Mouse (Mus musculus): ENCODE measurements around the gene Anxa6. TPM values are rescaled to one million over a fixed set of nuclear protein-coding genes. Genes with fewer than 3 reads are reported as not detected.
A peak's percentile ranks its signal among the peaks of the same experiment; 100 is the strongest.

Anxa6 gene
- polyA plus RNA-seq, 1 experiment from 2014 or later = 340 TPM

- no peak overlapping the region for H3K4me3 ChIP-seq (ENCODE audit: low read length)
- no peak overlapping the region for H3K4me2 ChIP-seq (ENCODE audit: low read depth, low read length)
- peaks cover 60% of the 10 kb centered on the region for H3K36me3 ChIP-seq (ENCODE audit: control insufficient read depth, insufficient read depth)
- H3K9ac ChIP-seq (ENCODE audit: low read length) = no peak overlapping the region
- H3K27me3 ChIP-seq (ENCODE audit: control insufficient read depth, insufficient read depth, low read length) = no peaks in the 10 kb centered on the region
- no peak overlapping the region for H3K27ac ChIP-seq (ENCODE audit: low read length)
- H3K4me1 ChIP-seq (ENCODE audit: control insufficient read depth, insufficient read depth, low read length) = peaks cover 9% of the 10 kb centered on the region
- no peaks in the 10 kb centered on the region for H3K9me3 ChIP-seq (replicated peaks; ENCODE audit: control insufficient read depth, low read length)
- WGBS = 94% methylated on average over 4 of the region's 4 CpGs
- no peak for ATAC-seq (replicated peaks; ENCODE audit: extremely low read depth, insufficient read depth, low FRiP score)
Measured at GRCm38 (mm10) chr11:54981630-54982029, 51.6 kb downstream of the Anxa6 start.

DNA sequence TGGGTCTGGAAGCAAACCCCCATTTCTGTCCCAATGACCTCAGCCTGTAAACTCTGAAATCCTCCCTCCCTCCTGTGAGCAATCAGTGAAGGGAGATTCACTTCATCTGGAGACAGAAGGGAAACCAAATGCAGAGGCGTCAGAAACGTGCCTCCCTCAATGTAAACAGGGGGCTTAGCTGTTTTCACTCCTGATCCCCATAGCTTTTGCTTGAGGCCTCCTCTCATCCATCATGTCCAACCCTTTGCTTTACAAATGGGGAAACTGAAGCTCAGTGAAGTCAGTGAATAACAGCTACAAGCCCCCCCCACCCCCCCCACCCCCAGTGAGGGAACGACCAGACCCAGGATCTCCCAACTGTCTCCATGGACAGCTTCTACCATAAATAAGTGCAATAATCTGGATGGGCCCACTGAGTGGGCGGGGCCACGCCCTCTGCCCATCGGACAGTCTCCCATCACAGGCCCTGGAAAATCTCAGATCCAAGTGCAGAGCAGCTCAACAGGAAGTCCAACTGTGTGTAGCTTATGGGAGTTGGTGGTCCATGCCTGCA is 55.8 kb downstream of the Anxa6 start:
- H3K36me3 ChIP-seq (ENCODE audit: control insufficient read depth, insufficient read depth) = peaks cover 33% of the 10 kb centered on the region
- H3K4me1 ChIP-seq (ENCODE audit: control insufficient read depth, insufficient read depth, low read length) = peaks cover 25% of the 10 kb centered on the region
- no peak for ATAC-seq (replicated peaks; ENCODE audit: extremely low read depth, insufficient read depth, low FRiP score)
- no peaks in the 10 kb centered on the region for H3K9me3 ChIP-seq (replicated peaks; ENCODE audit: control insufficient read depth, low read length)
- H3K4me3 ChIP-seq (ENCODE audit: low read length) = no peak overlapping the region
- 54% methylated on average over 6 of the region's 6 CpGs for WGBS
- H3K27me3 ChIP-seq (ENCODE audit: control insufficient read depth, insufficient read depth, low read length) = no peaks in the 10 kb centered on the region
- no peak overlapping the region for H3K9ac ChIP-seq (ENCODE audit: low read length)
- no peak overlapping the region for H3K27ac ChIP-seq (ENCODE audit: low read length)
- no peak overlapping the region for H3K4me2 ChIP-seq (ENCODE audit: low read depth, low read length)

- no peaks in the 10 kb centered on the region for H3K9me3 ChIP-seq (replicated peaks; ENCODE audit: control insufficient read depth, low read length)
- H3K4me3 ChIP-seq (ENCODE audit: low read length) = no peak overlapping the region
- no peak overlapping the region for H3K4me2 ChIP-seq (ENCODE audit: low read depth, low read length)
- H3K4me1 ChIP-seq (ENCODE audit: control insufficient read depth, insufficient read depth, low read length) = peaks cover 25% of the 10 kb centered on the region
- no peaks in the 10 kb centered on the region for H3K27me3 ChIP-seq (ENCODE audit: control insufficient read depth, insufficient read depth, low read length)
- no peak for ATAC-seq (replicated peaks; ENCODE audit: extremely low read depth, insufficient read depth, low FRiP score)
- 95% methylated on average over 2 of the region's 2 CpGs for WGBS
- peaks cover 22% of the 10 kb centered on the region for H3K36me3 ChIP-seq (ENCODE audit: control insufficient read depth, insufficient read depth)
- H3K27ac ChIP-seq (ENCODE audit: low read length) = no peak overlapping the region
- no peak overlapping the region for H3K9ac ChIP-seq (ENCODE audit: low read length)
Measured at GRCm38 (mm10) chr11:54976351-54976750, 56.9 kb downstream of the Anxa6 start.

GRCm38 (mm10) chr11:54975756-54976155 is 57.5 kb downstream of the Anxa6 start:
- no peak for ATAC-seq (replicated peaks; ENCODE audit: extremely low read depth, insufficient read depth, low FRiP score)
- H3K9me3 ChIP-seq (replicated peaks; ENCODE audit: control insufficient read depth, low read length) = no peaks in the 10 kb centered on the region
- H3K4me3 ChIP-seq (ENCODE audit: low read length) = no peak overlapping the region
- WGBS = 78% methylated on average over 2 of the region's 2 CpGs
- H3K27ac ChIP-seq (ENCODE audit: low read length) = no peak overlapping the region
- H3K9ac ChIP-seq (ENCODE audit: low read length) = no peak overlapping the region
- H3K36me3 ChIP-seq (ENCODE audit: control insufficient read depth, insufficient read depth) = peaks cover 19% of the 10 kb centered on the region
- H3K4me2 ChIP-seq (ENCODE audit: low read depth, low read length) = no peak overlapping the region
- H3K27me3 ChIP-seq (ENCODE audit: control insufficient read depth, insufficient read depth, low read length) = no peaks in the 10 kb centered on the region
- peaks cover 25% of the 10 kb centered on the region for H3K4me1 ChIP-seq (ENCODE audit: control insufficient read depth, insufficient read depth, low read length)

- no peak overlapping the region for H3K4me2 ChIP-seq (ENCODE audit: low read depth, low read length)
- ATAC-seq (replicated peaks; ENCODE audit: extremely low read depth, insufficient read depth, low FRiP score) = no peak
- peaks cover 25% of the 10 kb centered on the region for H3K4me1 ChIP-seq (ENCODE audit: control insufficient read depth, insufficient read depth, low read length)
- H3K9ac ChIP-seq (ENCODE audit: low read length) = no peak overlapping the region
- no peaks in the 10 kb centered on the region for H3K9me3 ChIP-seq (replicated peaks; ENCODE audit: control insufficient read depth, low read length)
- no peak overlapping the region for H3K27ac ChIP-seq (ENCODE audit: low read length)
- H3K27me3 ChIP-seq (ENCODE audit: control insufficient read depth, insufficient read depth, low read length) = no peaks in the 10 kb centered on the region
- H3K4me3 ChIP-seq (ENCODE audit: low read length) = no peak overlapping the region
- 82% methylated on average over 5 of the region's 5 CpGs for WGBS
- H3K36me3 ChIP-seq (ENCODE audit: control insufficient read depth, insufficient read depth) = peaks cover 19% of the 10 kb centered on the region
Measured at GRCm38 (mm10) chr11:54975340-54975739, 57.9 kb downstream of the Anxa6 start.

DNA sequence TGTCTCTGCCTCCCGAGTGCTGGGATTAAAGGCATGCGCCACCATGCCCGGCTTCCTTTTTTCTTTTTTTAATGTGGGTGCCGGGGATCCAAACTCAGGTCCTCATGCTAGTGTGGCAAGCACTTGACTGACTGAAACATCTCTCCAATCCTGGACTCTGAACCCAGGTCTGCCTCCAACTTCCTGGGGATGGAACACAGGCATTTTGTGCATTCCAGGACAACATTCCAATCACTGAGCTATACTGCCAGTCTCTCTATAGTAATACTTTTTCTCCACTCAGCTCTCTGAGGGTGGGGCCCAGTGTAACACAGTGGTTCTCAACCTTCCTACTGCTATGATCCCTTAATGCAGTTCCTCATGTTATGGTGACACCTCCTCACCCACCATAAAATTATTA is 58.6 kb downstream of the Anxa6 start:
- H3K27ac ChIP-seq (ENCODE audit: low read length) = no peak overlapping the region

DNA sequence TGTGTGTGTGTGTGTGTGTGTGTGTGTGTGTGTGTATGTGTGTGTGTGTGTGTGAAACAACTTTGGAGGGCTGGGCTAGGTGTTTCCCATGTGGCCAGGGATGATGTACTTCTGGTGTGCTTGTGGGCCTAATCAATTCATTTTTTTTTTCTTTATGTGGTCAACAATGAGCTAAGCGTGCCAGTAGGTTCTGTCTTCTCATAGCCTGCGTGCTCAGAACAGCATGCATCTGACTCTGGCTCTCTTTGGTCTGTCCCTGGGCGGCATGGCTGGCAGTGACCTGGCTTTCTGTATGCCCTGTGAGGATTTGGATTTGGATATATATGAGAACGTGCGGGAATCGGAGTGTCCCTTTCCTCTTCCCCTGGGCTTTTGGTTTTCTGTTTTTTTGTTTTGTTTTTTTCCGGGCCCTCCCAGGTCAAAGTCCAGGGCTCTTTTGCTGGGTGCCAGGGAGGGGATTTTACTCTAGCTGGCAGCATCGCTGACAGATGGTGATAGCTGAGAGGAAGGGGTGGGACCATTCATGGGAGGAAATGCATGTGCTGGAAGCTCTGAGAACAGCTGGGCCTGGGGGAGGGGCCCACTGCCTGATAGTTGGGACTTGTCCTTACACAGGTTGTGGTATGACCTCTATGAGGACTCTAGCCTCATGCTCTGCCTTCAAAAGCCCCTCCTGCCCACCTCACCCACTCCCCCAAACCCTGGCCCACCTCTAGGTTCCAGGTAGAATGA is 59.6 kb downstream of the Anxa6 start:
- WGBS = 39% methylated on average over 8 of the region's 8 CpGs
- Histone ChIP-seq H3K27me3 (ENCODE audit: control insufficient read depth, insufficient read depth, low read length) (no peaks in the 10 kb centered on the region), H3K27ac (ENCODE audit: low read length) (peak overlapping the region; percentile 75), H3K9ac (ENCODE audit: low read length) (peak overlapping the region; percentile 9; the same call in 1 of the 2 replicates), H3K36me3 (ENCODE audit: control insufficient read depth, insufficient read depth) (peaks cover 8% of the 10 kb centered on the region), H3K9me3 (replicated peaks; ENCODE audit: control insufficient read depth, low read length) (peaks cover 3% of the 10 kb centered on the region; the same call in 1 of the 2 replicates), H3K4me1 (ENCODE audit: control insufficient read depth, insufficient read depth, low read length) (peaks cover 19% of the 10 kb centered on the region), H3K4me3 (ENCODE audit: low read length) (no peak overlapping the region), H3K4me2 (ENCODE audit: low read depth, low read length) (peak overlapping the region; percentile 12; the same call in 1 of the 2 replicates)
- ATAC-seq (replicated peaks; ENCODE audit: extremely low read depth, insufficient read depth, low FRiP score) = peak; percentile 88

More for the DNA sequence above, 58.6 kb downstream of the Anxa6 start:
- Histone ChIP-seq H3K9ac (ENCODE audit: low read length) (no peak overlapping the region), H3K9me3 (replicated peaks; ENCODE audit: control insufficient read depth, low read length) (no peaks in the 10 kb centered on the region), H3K4me2 (ENCODE audit: low read depth, low read length) (no peak overlapping the region), H3K4me3 (ENCODE audit: low read length) (no peak overlapping the region), H3K27me3 (ENCODE audit: control insufficient read depth, insufficient read depth, low read length) (no peaks in the 10 kb centered on the region), H3K4me1 (ENCODE audit: control insufficient read depth, insufficient read depth, low read length) (peaks cover 25% of the 10 kb centered on the region), H3K36me3 (ENCODE audit: control insufficient read depth, insufficient read depth) (peaks cover 14% of the 10 kb centered on the region)
- ATAC-seq (replicated peaks; ENCODE audit: extremely low read depth, insufficient read depth, low FRiP score) = no peak
- WGBS = 81% methylated on average over 4 of the region's 4 CpGs

DNA sequence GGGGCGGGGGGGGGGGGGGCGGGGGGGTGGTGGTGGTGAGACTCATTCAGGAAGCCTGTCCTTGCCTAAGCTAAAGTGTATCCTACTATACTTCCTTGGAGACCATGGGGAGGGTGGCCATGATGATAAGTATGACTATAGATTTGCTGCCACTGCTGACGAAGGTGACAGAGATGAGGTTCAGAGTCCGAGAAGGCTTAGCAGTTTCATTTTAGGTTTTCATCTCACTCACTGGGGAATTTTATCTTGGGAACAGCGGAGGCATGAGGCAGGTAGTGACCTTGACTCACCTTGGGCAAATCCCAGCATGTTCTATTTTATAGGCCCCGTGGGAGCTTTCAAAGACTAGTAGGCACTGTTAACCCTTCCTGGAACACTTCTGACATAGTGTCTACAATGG is 60.5 kb downstream of the Anxa6 start:
- peak overlapping the region; percentile 0; the same call in 1 of the 2 replicates for H3K27ac ChIP-seq (ENCODE audit: low read length)
- 55% methylated on average over 6 of the region's 6 CpGs for WGBS

DNA sequence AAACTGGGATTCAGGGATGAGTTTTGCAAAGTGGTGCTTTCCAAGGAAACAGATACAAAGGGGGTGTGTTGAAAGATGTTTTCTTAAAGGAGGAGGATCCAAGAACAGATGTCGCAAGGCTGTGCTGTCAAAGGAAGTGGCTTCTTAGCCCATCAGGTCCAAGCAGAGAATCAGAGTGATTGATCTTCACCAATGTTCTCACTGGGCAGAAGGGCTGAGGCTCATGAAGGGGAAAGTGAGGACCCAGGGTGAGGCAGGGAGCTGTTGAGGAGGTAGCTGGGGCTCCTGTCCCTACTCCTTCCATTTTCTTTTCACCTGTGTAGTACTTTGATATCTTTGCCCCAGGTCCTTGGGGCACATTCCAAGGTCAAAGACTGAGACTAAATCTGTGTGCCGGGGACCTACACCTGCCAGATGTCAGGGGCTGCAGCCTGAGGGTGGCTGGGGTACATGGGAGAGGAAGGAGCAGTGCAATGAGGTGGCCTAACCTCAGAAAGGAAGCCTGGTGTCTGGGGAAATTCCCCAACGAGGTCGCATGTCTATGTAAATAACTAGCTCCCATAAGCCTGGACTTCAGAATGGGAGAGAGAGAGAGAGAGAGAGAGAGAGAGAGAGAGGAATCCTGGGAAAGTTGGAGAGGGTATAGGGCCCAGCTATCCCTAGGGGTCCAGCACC is 61.1 kb downstream of the Anxa6 start:
- H3K36me3 ChIP-seq (ENCODE audit: control insufficient read depth, insufficient read depth) = no peaks in the 10 kb centered on the region
- H3K27me3 ChIP-seq (ENCODE audit: control insufficient read depth, insufficient read depth, low read length) = no peaks in the 10 kb centered on the region
- H3K4me2 ChIP-seq (ENCODE audit: low read depth, low read length) = no peak overlapping the region
- 0 out of 2 replicates have a peak overlapping the region, but pooled peaks have one; percentile 1 for H3K27ac ChIP-seq (ENCODE audit: low read length)
- no peak overlapping the region for H3K9ac ChIP-seq (ENCODE audit: low read length)
- ATAC-seq (replicated peaks; ENCODE audit: extremely low read depth, insufficient read depth, low FRiP score) = no peak
- peaks cover 3% of the 10 kb centered on the region; the same call in 1 of the 2 replicates for H3K9me3 ChIP-seq (replicated peaks; ENCODE audit: control insufficient read depth, low read length)
- WGBS = 33% methylated on average over 4 of the region's 4 CpGs
- H3K4me3 ChIP-seq (ENCODE audit: low read length) = no peak overlapping the region
- peaks cover 16% of the 10 kb centered on the region for H3K4me1 ChIP-seq (ENCODE audit: control insufficient read depth, insufficient read depth, low read length)

More for the DNA sequence above, 60.5 kb downstream of the Anxa6 start:
- Histone ChIP-seq H3K9me3 (replicated peaks; ENCODE audit: control insufficient read depth, low read length) (peaks cover 3% of the 10 kb centered on the region; the same call in 1 of the 2 replicates), H3K4me1 (ENCODE audit: control insufficient read depth, insufficient read depth, low read length) (peaks cover 16% of the 10 kb centered on the region), H3K36me3 (ENCODE audit: control insufficient read depth, insufficient read depth) (peaks cover 2% of the 10 kb centered on the region; the same call in 1 of the 2 replicates), H3K9ac (ENCODE audit: low read length) (no peak overlapping the region), H3K4me3 (ENCODE audit: low read length) (no peak overlapping the region), H3K4me2 (ENCODE audit: low read depth, low read length) (no peak overlapping the region), H3K27me3 (ENCODE audit: control insufficient read depth, insufficient read depth, low read length) (no peaks in the 10 kb centered on the region)
- no peak for ATAC-seq (replicated peaks; ENCODE audit: extremely low read depth, insufficient read depth, low FRiP score)
